Mouse (Mus musculus): ENCODE measurements around the gene Dhx37. TPM values are rescaled to one million over a fixed set of nuclear protein-coding genes. Genes with fewer than 3 reads are reported as not detected.

Dhx37 gene
- polyA plus RNA-seq, 1 experiment from 2014 or later = 10.4 TPM

- Histone ChIP-seq H3K4me2 (replicated peaks; ENCODE audit: low read depth, low read length) (peak overlapping the region; percentile 89), H3K4me3 (ENCODE audit: low read length) (peak overlapping the region; percentile 83), H3K4me1 (ENCODE audit: insufficient read depth, low read length) (peaks cover 21% of the 10 kb centered on the region), H3K27me3 (ENCODE audit: insufficient read depth, low read length) (no peaks in the 10 kb centered on the region), H3K27ac (ENCODE audit: low read length) (no peak overlapping the region), H3K9ac (replicated peaks; ENCODE audit: low read length) (peak overlapping the region; percentile 58), H3K9me3 (ENCODE audit: low read length) (no peaks in the 10 kb centered on the region), H3K36me3 (ENCODE audit: insufficient read depth, low read length) (no peaks in the 10 kb centered on the region)
- 61% methylated on average over 12 of the region's 12 CpGs for WGBS
- ATAC-seq (ENCODE audit: low FRiP score, low TSS enrichment) = no peak
These were observed 41.1 kb upstream of the Dhx37 start for GRCm38 (mm10) chr5:125475030-125475429.

- Histone ChIP-seq H3K4me3 (ENCODE audit: low read length) (no peak overlapping the region), H3K36me3 (ENCODE audit: insufficient read depth, low read length) (no peaks in the 10 kb centered on the region), H3K9ac (replicated peaks; ENCODE audit: low read length) (no peak overlapping the region), H3K4me1 (ENCODE audit: insufficient read depth, low read length) (peaks cover 20% of the 10 kb centered on the region), H3K4me2 (replicated peaks; ENCODE audit: low read depth, low read length) (no peak overlapping the region), H3K27me3 (ENCODE audit: insufficient read depth, low read length) (no peaks in the 10 kb centered on the region), H3K27ac (ENCODE audit: low read length) (no peak overlapping the region), H3K9me3 (ENCODE audit: low read length) (no peaks in the 10 kb centered on the region)
- no peak for ATAC-seq (ENCODE audit: low FRiP score, low TSS enrichment)
- 74% methylated on average over 9 of the region's 9 CpGs for WGBS
These were observed 39.0 kb upstream of the Dhx37 start for GRCm38 (mm10) chr5:125472796-125473475.

GRCm38 (mm10) chr5:125470713-125471112, 36.8 kb upstream of the Dhx37 start:
- H3K27ac ChIP-seq (ENCODE audit: low read length) = 0 out of 2 replicates have a peak overlapping the region, but pooled peaks have one; percentile 13
- no peaks in the 10 kb centered on the region for H3K4me1 ChIP-seq (ENCODE audit: insufficient read depth, low read length)
- no peak overlapping the region for H3K4me3 ChIP-seq (ENCODE audit: low read length)
- H3K9ac ChIP-seq (replicated peaks; ENCODE audit: low read length) = no peak overlapping the region
- WGBS = 81% methylated on average over 4 of the region's 4 CpGs
- no peak for ATAC-seq (ENCODE audit: low FRiP score, low TSS enrichment)
- H3K36me3 ChIP-seq (ENCODE audit: insufficient read depth, low read length) = no peaks in the 10 kb centered on the region
- no peaks in the 10 kb centered on the region for H3K27me3 ChIP-seq (ENCODE audit: insufficient read depth, low read length)
- no peak overlapping the region for H3K4me2 ChIP-seq (replicated peaks; ENCODE audit: low read depth, low read length)
- no peaks in the 10 kb centered on the region for H3K9me3 ChIP-seq (ENCODE audit: low read length)

GRCm38 (mm10) chr5:125467261-125467660, 33.3 kb upstream of the Dhx37 start:
- 75% methylated on average over 14 of the region's 14 CpGs for WGBS
- Histone ChIP-seq H3K27ac (ENCODE audit: low read length) (no peak overlapping the region), H3K4me2 (replicated peaks; ENCODE audit: low read depth, low read length) (no peak overlapping the region), H3K4me1 (ENCODE audit: insufficient read depth, low read length) (peaks cover 5% of the 10 kb centered on the region), H3K9ac (replicated peaks; ENCODE audit: low read length) (no peak overlapping the region), H3K4me3 (ENCODE audit: low read length) (no peak overlapping the region), H3K27me3 (ENCODE audit: insufficient read depth, low read length) (no peaks in the 10 kb centered on the region), H3K36me3 (ENCODE audit: insufficient read depth, low read length) (no peaks in the 10 kb centered on the region), H3K9me3 (ENCODE audit: low read length) (no peaks in the 10 kb centered on the region)
- no peak for ATAC-seq (ENCODE audit: low FRiP score, low TSS enrichment)

GRCm38 (mm10) chr5:125466483-125466882, 32.6 kb upstream of the Dhx37 start:
- no peaks in the 10 kb centered on the region for H3K36me3 ChIP-seq (ENCODE audit: insufficient read depth, low read length)
- ATAC-seq (ENCODE audit: low FRiP score, low TSS enrichment) = no peak
- 83% methylated on average over 5 of the region's 5 CpGs for WGBS
- 0 out of 2 replicates have a peak overlapping the region, but pooled peaks have one; percentile 48 for H3K4me2 ChIP-seq (replicated peaks; ENCODE audit: low read depth, low read length)
- H3K27me3 ChIP-seq (ENCODE audit: insufficient read depth, low read length) = no peaks in the 10 kb centered on the region
- peaks cover 5% of the 10 kb centered on the region for H3K4me1 ChIP-seq (ENCODE audit: insufficient read depth, low read length)
- no peaks in the 10 kb centered on the region for H3K9me3 ChIP-seq (ENCODE audit: low read length)
- H3K27ac ChIP-seq (ENCODE audit: low read length) = no peak overlapping the region
- H3K9ac ChIP-seq (replicated peaks; ENCODE audit: low read length) = no peak overlapping the region; the same call in 1 of the 2 replicates
- no peak overlapping the region for H3K4me3 ChIP-seq (ENCODE audit: low read length)

- H3K4me3 ChIP-seq (ENCODE audit: low read length) = peak overlapping the region; percentile 29
- no peaks in the 10 kb centered on the region for H3K9me3 ChIP-seq (ENCODE audit: low read length)
- H3K4me1 ChIP-seq (ENCODE audit: insufficient read depth, low read length) = peaks cover 5% of the 10 kb centered on the region
- no peaks in the 10 kb centered on the region for H3K27me3 ChIP-seq (ENCODE audit: insufficient read depth, low read length)
- no peak overlapping the region for H3K27ac ChIP-seq (ENCODE audit: low read length)
- ATAC-seq (ENCODE audit: low FRiP score, low TSS enrichment) = peak; percentile 99
- WGBS = under 1% methylated on average over 25 of the region's 25 CpGs
- peak overlapping the region; percentile 36 for H3K9ac ChIP-seq (replicated peaks; ENCODE audit: low read length)
- H3K36me3 ChIP-seq (ENCODE audit: insufficient read depth, low read length) = no peaks in the 10 kb centered on the region
- peak overlapping the region; percentile 48 for H3K4me2 ChIP-seq (replicated peaks; ENCODE audit: low read depth, low read length)
These were observed 31.8 kb upstream of the Dhx37 start for GRCm38 (mm10) chr5:125465701-125466106.

GRCm38 (mm10) chr5:125465192-125465591, 31.3 kb upstream of the Dhx37 start:
- no peaks in the 10 kb centered on the region for H3K36me3 ChIP-seq (ENCODE audit: insufficient read depth, low read length)
- H3K27ac ChIP-seq (ENCODE audit: low read length) = no peak overlapping the region
- no peaks in the 10 kb centered on the region for H3K27me3 ChIP-seq (ENCODE audit: insufficient read depth, low read length)
- H3K4me3 ChIP-seq (ENCODE audit: low read length) = peak overlapping the region; percentile 29
- H3K9me3 ChIP-seq (ENCODE audit: low read length) = no peaks in the 10 kb centered on the region
- 40% methylated on average over 7 of the region's 7 CpGs for WGBS
- H3K4me2 ChIP-seq (replicated peaks; ENCODE audit: low read depth, low read length) = peak overlapping the region; percentile 48
- H3K4me1 ChIP-seq (ENCODE audit: insufficient read depth, low read length) = peaks cover 5% of the 10 kb centered on the region
- peak; percentile 29 for ATAC-seq (ENCODE audit: low FRiP score, low TSS enrichment)
- peak overlapping the region; percentile 17; the same call in 1 of the 2 replicates for H3K9ac ChIP-seq (replicated peaks; ENCODE audit: low read length)

GRCm38 (mm10) chr5:125461868-125462445, 28.0 kb upstream of the Dhx37 start:
- Histone ChIP-seq H3K9me3 (ENCODE audit: low read length) (no peaks in the 10 kb centered on the region), H3K4me1 (ENCODE audit: insufficient read depth, low read length) (peaks cover 5% of the 10 kb centered on the region), H3K27ac (ENCODE audit: low read length) (no peak overlapping the region), H3K27me3 (ENCODE audit: insufficient read depth, low read length) (no peaks in the 10 kb centered on the region), H3K9ac (replicated peaks; ENCODE audit: low read length) (no peak overlapping the region), H3K4me2 (replicated peaks; ENCODE audit: low read depth, low read length) (no peak overlapping the region), H3K4me3 (ENCODE audit: low read length) (no peak overlapping the region), H3K36me3 (ENCODE audit: insufficient read depth, low read length) (no peaks in the 10 kb centered on the region)
- no peak for ATAC-seq (ENCODE audit: low FRiP score, low TSS enrichment)
- 49% methylated on average over 10 of the region's 10 CpGs for WGBS

- Histone ChIP-seq H3K36me3 (ENCODE audit: insufficient read depth, low read length) (peaks cover 3% of the 10 kb centered on the region; the same call in 1 of the 2 replicates), H3K4me1 (ENCODE audit: insufficient read depth, low read length) (peaks cover 5% of the 10 kb centered on the region), H3K9ac (replicated peaks; ENCODE audit: low read length) (no peak overlapping the region), H3K4me3 (ENCODE audit: low read length) (no peak overlapping the region), H3K9me3 (ENCODE audit: low read length) (no peaks in the 10 kb centered on the region), H3K4me2 (replicated peaks; ENCODE audit: low read depth, low read length) (no peak overlapping the region), H3K27ac (ENCODE audit: low read length) (no peak overlapping the region), H3K27me3 (ENCODE audit: insufficient read depth, low read length) (no peaks in the 10 kb centered on the region)
- ATAC-seq (ENCODE audit: low FRiP score, low TSS enrichment) = no peak
- WGBS = 88% methylated on average over 3 of the region's 3 CpGs
These were observed 26.7 kb upstream of the Dhx37 start for GRCm38 (mm10) chr5:125460574-125460973.

- H3K36me3 ChIP-seq (ENCODE audit: insufficient read depth, low read length) = peaks cover 21% of the 10 kb centered on the region; the same call in 1 of the 2 replicates
- H3K9ac ChIP-seq (replicated peaks; ENCODE audit: low read length) = no peak overlapping the region
- 84% methylated on average over 6 of the region's 6 CpGs for WGBS
- no peak overlapping the region for H3K27ac ChIP-seq (ENCODE audit: low read length)
- H3K4me3 ChIP-seq (ENCODE audit: low read length) = no peak overlapping the region
- ATAC-seq (ENCODE audit: low FRiP score, low TSS enrichment) = no peak
- H3K9me3 ChIP-seq (ENCODE audit: low read length) = no peaks in the 10 kb centered on the region
- H3K27me3 ChIP-seq (ENCODE audit: insufficient read depth, low read length) = no peaks in the 10 kb centered on the region
- no peak overlapping the region for H3K4me2 ChIP-seq (replicated peaks; ENCODE audit: low read depth, low read length)
- no peaks in the 10 kb centered on the region for H3K4me1 ChIP-seq (ENCODE audit: insufficient read depth, low read length)
These were observed 23.6 kb upstream of the Dhx37 start for GRCm38 (mm10) chr5:125457538-125457937.
